Mouse (Mus musculus): ENCODE measurements at regions not wholly inside any gene's neighbourhood (a gene's known extent, or its start where the extent isn't known, plus 50 kb on each side); places are given as distances from the start of the nearest gene placed in this dataset.
"Not testable (repeated sequence)": the region's sequence is repeated elsewhere in the genome, so short reads cannot be mapped to it uniquely, and the experiment has no call there.

DNA sequence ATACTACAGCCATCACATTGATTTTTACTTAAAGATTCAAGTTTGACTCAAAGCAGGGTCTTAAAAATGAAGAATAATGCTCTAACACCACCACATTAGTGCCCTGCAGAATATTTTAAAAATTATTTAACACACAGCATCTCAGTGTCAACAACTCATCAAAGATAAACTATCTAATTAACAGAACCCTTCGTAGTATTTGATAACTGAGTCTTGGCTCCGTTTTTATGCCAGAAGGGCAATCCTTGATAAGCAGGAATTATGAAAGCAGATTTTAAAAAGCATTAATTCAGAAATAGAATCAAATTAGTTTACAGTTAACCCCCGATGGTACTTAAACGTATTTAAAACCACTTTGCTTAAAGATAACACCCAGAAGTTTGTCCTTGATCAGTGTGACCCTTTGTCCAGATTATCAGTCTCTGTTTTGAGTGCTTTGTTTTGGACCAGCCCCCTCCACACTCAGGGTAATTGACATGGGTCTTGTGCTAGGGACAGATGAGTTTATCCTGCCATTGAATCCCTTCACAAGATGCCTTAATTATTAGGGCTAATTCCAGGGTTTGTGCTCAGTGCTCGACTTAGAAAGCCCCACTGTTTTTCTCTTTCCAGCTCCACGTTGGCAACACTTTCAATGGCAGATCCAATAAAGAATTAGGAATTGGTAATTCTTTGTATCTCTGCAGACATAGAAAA is 69.4 kb upstream of the Dph6 start:
- H3K9ac ChIP-seq, result no peak overlapping the region
- no peak overlapping the region for H3K4me3 ChIP-seq (ENCODE audit: low read depth, low read length)
- no peaks in the 10 kb centered on the region for H3K4me1 ChIP-seq (ENCODE audit: insufficient read depth)
- ATAC-seq (no peak), DNase-seq (peak; percentile 11)
- no peaks in the 10 kb centered on the region for H3K36me3 ChIP-seq (ENCODE audit: insufficient read depth)
- no peaks in the 10 kb centered on the region for H3K27me3 ChIP-seq (ENCODE audit: insufficient read depth, low read length)
- no peak for TF ChIP-seq CTCF (IDR thresholded peaks at IDR 0.05; ENCODE audit: low read depth)
- no peak overlapping the region for H3K27ac ChIP-seq (ENCODE audit: low read depth, low read length)
- 22% methylated on average over 6 of the region's 6 CpGs for WGBS
- H3K9me3 ChIP-seq (ENCODE audit: low read length), result no peaks in the 10 kb centered on the region
- H3K4me2 ChIP-seq (ENCODE audit: low read depth), result no peak overlapping the region

GRCm38 (mm10) chr2:114727197-114727596 is 72.4 kb upstream of the Dph6 start:
- no peak for ATAC-seq
- H3K4me2 ChIP-seq (ENCODE audit: low read depth), result no peak overlapping the region
- WGBS, result 100% methylated on average over 1 of the region's 1 CpGs
- no peaks in the 10 kb centered on the region for H3K36me3 ChIP-seq (ENCODE audit: insufficient read depth)
- no peak for TF ChIP-seq CTCF (IDR thresholded peaks at IDR 0.05; ENCODE audit: low read depth)
- no peak overlapping the region for H3K4me3 ChIP-seq (ENCODE audit: low read depth, low read length)
- no peaks in the 10 kb centered on the region for H3K9me3 ChIP-seq (ENCODE audit: low read length)
- H3K27ac ChIP-seq (ENCODE audit: low read depth, low read length), result no peak overlapping the region
- H3K4me1 ChIP-seq (ENCODE audit: insufficient read depth), result no peaks in the 10 kb centered on the region
- H3K9ac ChIP-seq, result no peak overlapping the region
- DNase-seq, result no peak
- no peaks in the 10 kb centered on the region for H3K27me3 ChIP-seq (ENCODE audit: insufficient read depth, low read length)

- H3K9ac ChIP-seq, result no peak overlapping the region
- 0 out of 2 replicates have a peak, but pooled peaks cover 2% of the 10 kb centered on the region for H3K4me1 ChIP-seq (ENCODE audit: insufficient read depth)
- ATAC-seq (peak; percentile 55; the same call in 1 of the 2 replicates), DNase-seq (peak; percentile 40)
- H3K27ac ChIP-seq (ENCODE audit: low read depth, low read length), result no peak overlapping the region; the same call in 1 of the 2 replicates
- no peaks in the 10 kb centered on the region for H3K9me3 ChIP-seq (ENCODE audit: low read length)
- 21% methylated on average over 4 of the region's 4 CpGs for WGBS
- H3K4me2 ChIP-seq (ENCODE audit: low read depth), result no peak overlapping the region
- H3K4me3 ChIP-seq (ENCODE audit: low read depth, low read length), result no peak overlapping the region
- no peak for TF ChIP-seq CTCF (IDR thresholded peaks at IDR 0.05; ENCODE audit: low read depth)
- H3K27me3 ChIP-seq (ENCODE audit: insufficient read depth, low read length), result no peaks in the 10 kb centered on the region
- no peaks in the 10 kb centered on the region for H3K36me3 ChIP-seq (ENCODE audit: insufficient read depth)
These were observed 80.3 kb upstream of the Dph6 start for GRCm38 (mm10) chr2:114734861-114735569.

- Histone ChIP-seq H3K36me3 (ENCODE audit: insufficient read depth) (no peaks in the 10 kb centered on the region), H3K4me3 (ENCODE audit: low read depth, low read length) (no peak overlapping the region), H3K27me3 (ENCODE audit: insufficient read depth, low read length) (no peaks in the 10 kb centered on the region), H3K9me3 (ENCODE audit: low read length) (no peaks in the 10 kb centered on the region), H3K27ac (ENCODE audit: low read depth, low read length) (peak overlapping the region; percentile 79), H3K9ac (no peak overlapping the region), H3K4me1 (ENCODE audit: insufficient read depth) (0 out of 2 replicates have a peak, but pooled peaks cover 3% of the 10 kb centered on the region), H3K4me2 (ENCODE audit: low read depth) (no peak overlapping the region)
- WGBS, result 47% methylated on average over 11 of the region's 11 CpGs
- TF ChIP-seq CTCF (IDR thresholded peaks at IDR 0.05; ENCODE audit: low read depth), result no peak
- ATAC-seq (peak; percentile 80), DNase-seq (peak; percentile 68)
These were observed 84.9 kb upstream of the Dph6 start for GRCm38 (mm10) chr2:114739421-114740212.

DNA sequence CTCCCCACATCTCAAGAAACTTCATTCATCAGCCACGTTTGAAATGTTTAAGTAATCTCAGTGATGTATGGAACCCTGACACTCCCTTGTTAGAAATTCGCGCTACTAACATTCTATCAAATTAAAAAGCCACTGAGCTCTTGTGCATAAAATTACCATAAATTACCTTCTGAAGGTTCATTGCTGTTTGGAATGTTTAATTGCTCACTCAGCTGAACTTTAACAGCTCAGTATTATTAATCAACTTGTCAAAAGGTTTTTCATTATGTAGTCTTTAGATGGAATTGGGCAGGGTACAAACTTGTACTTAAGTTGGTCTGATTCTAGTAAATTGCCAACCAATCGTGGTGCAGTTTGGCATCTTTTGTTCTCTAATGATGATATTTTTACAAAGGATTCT is 108.5 kb upstream of the Dph6 start:
- WGBS, result 16% methylated on average over 4 of the region's 4 CpGs

DNA sequence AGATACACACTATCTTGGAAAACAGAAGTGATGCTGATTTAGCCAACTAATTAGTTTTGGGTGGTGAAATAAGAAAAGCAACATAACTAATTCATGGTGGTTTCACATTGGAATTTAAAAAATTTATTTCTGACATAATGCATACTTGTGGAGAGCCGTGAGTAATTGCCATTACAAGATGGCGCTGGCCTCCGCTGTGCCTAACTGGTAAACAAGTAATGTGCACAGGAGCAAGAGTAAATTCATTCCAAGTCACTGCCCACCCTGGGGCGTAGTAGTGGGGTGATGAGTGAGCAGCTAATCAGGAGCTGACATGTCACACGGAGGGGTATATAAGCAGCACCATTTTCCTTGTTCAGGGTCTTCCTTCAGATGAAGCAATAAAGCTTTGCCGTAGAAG is 119.0 kb upstream of the Dph6 start:
- WGBS, result 82% methylated on average over 6 of the region's 6 CpGs
- not testable (repeated sequence) for H3K9me3 ChIP-seq (ENCODE audit: low read length); H3K4me3 ChIP-seq (ENCODE audit: low read depth, low read length); H3K4me2 ChIP-seq (ENCODE audit: low read depth); H3K27ac ChIP-seq (ENCODE audit: low read depth, low read length); ATAC-seq; DNase-seq; H3K4me1 ChIP-seq (ENCODE audit: insufficient read depth); H3K36me3 ChIP-seq (ENCODE audit: insufficient read depth); H3K9ac ChIP-seq; H3K27me3 ChIP-seq (ENCODE audit: insufficient read depth, low read length)

More for the DNA sequence above, 108.5 kb upstream of the Dph6 start:
- H3K4me3 ChIP-seq (ENCODE audit: low read depth, low read length), result no peak overlapping the region
- DNase-seq, result peak; percentile 27
- no peaks in the 10 kb centered on the region for H3K4me1 ChIP-seq (ENCODE audit: insufficient read depth)
- ATAC-seq, result peak; percentile 60; the same call in 1 of the 2 replicates
- H3K27me3 ChIP-seq (ENCODE audit: insufficient read depth, low read length), result no peaks in the 10 kb centered on the region
- H3K27ac ChIP-seq (ENCODE audit: low read depth, low read length), result no peak overlapping the region
- no peaks in the 10 kb centered on the region for H3K36me3 ChIP-seq (ENCODE audit: insufficient read depth)
- H3K9ac ChIP-seq, result no peak overlapping the region
- no peaks in the 10 kb centered on the region for H3K9me3 ChIP-seq (ENCODE audit: low read length)
- no peak for TF ChIP-seq CTCF (IDR thresholded peaks at IDR 0.05; ENCODE audit: low read depth)
- no peak overlapping the region for H3K4me2 ChIP-seq (ENCODE audit: low read depth)

Measured in forebrain, postnatal 0 days (tissue).